Mouse (Mus musculus) right cerebral cortex, postnatal 36 days (tissue): Measurements from ENCODE around the gene Mboat2.

Experiments
- DNase-seq, 2 experiments: peaks; one replicate each; pipeline ENCODE4 v3.0.0; 2022; ENCODE audit warnings: low spot score in 2 of 2, mixed read lengths in 1 of 2

Mboat2 gene

DNA sequence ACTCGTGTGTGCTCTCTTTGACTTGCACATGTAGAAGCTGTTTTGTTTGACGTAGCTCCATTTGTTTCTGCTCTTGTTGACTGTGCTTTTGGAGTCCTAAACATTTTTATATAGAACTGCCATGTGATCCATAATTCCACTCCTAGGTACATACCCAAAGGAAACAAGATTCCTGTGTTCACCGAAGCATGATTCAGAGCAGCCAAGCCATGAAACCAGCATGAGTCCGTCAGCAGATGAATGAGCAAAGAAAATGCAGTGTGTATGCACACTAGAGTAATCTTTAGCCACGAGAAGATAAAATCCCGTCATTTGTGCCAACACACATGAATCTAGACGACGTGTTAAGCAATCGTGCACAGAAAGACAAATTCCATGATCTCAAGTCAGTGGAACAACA is 67.5 kb downstream of the Mboat2 start:
- DNase-seq = no peak

DNA sequence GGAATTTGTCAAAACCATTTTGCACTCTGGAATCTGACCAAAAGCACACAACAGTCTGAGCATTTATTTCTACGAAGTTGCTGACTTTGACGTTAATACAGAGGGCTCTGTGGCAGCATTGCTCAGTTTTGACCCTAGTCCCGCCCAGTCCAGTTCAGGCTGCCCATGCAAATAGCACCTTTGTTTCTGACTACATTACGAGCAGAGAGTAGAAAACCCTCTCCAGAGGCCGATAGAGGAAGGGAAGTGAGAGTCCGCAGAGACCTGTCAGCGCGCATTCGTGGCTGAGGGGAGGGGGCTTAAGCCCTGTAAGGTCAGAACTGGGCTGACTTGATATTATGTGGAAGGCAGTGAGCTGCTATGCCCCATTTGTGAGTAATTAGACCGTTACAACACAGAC is 69.0 kb downstream of the Mboat2 start:
- DNase-seq = no peak

- DNase-seq = no peak
Observed at GRCm38 (mm10) chr12:24902736-24903135, 72.1 kb downstream of the Mboat2 start.

- DNase-seq = no peak
Observed at GRCm38 (mm10) chr12:24907894-24908293, 77.2 kb downstream of the Mboat2 start.

- no peak for DNase-seq
Observed at GRCm38 (mm10) chr12:24909679-24910078, 79.0 kb downstream of the Mboat2 start.

DNA sequence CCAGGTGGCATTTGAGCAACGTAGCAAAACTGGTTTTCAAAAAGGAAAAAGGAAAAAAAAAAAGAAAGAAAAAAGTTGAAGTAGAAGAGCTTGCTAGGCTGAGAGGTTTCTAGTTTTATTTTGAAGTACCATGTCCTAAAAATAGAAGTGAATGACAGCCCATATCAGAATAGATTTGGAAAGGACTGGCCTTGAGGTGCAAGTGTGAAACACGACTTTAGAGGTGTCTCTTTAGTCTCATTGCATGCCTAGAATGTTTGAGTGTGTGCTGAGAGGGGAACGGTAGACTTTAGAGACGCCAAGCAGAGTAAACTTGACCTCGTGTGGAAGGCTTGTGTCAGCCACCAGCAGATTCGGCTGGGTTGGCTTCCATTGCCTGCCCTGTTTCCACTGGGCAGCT is 81.5 kb downstream of the Mboat2 start:
- no peak for DNase-seq

GRCm38 (mm10) chr12:24912876-24913275 is 82.2 kb downstream of the Mboat2 start:
- DNase-seq = no peak

DNA sequence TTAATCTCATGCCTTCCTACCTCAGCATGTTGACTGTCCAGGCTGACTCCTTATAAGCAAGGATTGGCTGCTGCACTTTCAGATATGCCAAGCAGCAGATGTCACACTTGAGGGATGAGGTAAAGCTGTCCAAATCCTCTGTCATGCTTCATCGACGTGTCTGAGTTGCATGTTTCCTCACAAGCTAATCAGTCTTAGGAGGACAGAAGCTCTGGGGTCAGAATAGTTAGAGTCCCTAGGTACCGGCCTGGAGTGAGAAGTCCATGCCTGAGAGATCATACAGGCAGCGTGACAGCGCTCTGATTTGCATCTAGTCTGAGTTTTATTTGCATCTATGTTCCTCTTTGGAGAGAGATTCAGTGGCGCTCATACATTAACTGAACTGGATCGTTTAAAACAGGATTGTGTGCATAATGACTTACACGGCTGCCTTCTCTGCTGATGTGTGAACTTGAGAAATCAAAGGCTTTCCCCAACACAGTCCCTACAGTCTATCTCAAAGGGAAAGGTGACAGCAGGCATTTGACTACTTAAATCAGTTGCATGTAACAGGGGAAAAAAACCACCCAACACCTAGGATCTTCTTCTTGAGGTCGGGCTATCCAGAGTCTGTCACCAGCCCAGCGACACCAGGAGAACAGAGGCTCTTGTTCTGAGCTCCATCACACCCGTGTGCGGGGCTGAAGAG is 88.0 kb downstream of the Mboat2 start:
- DNase-seq = no peak

GRCm38 (mm10) chr12:24920861-24921260 is 90.2 kb downstream of the Mboat2 start:
- no peak for DNase-seq

GRCm38 (mm10) chr12:24924003-24924402 is 93.3 kb downstream of the Mboat2 start:
- DNase-seq = no peak

- DNase-seq = no peak
Observed at GRCm38 (mm10) chr12:24925276-24925675, 94.6 kb downstream of the Mboat2 start.

- DNase-seq = no peak
Observed at GRCm38 (mm10) chr12:24925684-24926083, 95.0 kb downstream of the Mboat2 start.

DNA sequence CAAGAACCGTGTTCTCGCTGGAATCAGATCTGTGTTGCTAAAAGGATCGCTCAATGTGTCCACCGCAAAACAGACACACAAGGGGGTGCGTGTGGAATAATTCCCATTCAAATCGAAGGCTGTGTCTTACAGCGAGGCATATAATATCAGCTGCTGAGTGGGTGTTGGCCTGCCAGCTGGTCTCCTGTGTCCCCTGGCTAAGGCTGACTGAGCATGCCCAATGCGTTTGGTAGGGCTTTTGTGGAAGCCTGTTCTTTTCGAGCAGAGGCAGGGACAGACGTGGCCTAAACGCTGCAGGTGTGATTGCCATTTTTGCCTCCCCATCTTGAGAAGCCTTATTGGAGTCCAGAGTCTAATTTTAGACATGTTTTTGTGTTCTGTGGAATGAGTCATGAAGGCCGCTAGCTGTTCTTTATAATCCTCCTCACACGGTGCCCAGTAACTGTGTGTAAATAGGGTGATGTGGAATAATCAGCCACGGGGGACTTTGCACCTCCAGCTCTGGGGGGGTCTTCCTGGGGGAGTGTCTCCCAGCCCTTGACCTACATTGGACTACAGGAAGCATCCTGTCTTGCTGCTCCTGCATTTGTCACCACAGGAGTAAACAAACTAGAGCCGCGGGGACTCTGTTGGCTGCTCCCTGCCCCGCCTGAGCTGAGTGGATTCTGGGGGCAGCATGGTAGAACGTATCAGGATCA is 97.5 kb downstream of the Mboat2 start:
- peak; percentile 85 to 89 for DNase-seq

- DNase-seq = no peak
Observed at GRCm38 (mm10) chr12:24929043-24929442, 98.4 kb downstream of the Mboat2 start.

DNA sequence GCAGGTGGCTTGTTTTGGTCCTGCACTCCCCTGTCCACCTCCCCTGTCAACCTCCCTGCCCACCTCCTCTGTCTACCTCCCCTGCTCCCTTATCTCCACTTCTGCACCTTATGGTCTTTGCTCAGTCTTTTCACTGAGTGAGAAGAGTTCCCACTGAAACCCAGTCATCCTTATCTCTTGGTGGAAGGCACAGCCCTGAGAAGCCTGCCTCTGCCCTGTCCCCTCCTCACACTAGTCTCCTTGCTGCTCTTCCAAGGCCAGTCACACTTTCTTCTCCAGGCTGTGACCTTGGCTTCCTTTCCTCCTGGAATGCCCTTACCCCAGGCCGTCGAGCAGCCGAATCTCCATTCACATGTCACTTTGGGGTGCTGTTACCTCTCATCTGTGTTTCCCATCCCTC is 100.1 kb downstream of the Mboat2 start:
- no peak for DNase-seq

DNA sequence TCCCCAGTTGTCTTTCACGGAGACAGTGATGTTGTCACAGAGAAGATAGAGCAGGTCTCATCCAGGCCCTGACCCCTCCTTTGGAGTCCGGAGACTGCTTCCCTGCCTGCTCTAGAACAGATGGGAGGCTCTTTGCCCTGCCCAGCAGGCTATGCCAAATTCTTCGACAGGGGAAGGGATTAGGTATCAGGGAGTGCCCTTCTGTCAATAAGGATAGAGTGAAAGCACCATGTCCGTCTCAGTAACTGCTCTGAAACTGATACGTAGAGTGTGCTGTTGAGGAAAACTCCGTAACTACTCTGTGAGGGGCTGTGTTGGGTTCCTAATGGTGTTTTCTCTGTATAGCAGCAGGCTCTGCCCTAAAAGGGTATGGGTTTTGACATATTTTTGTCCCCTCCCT is 101.4 kb downstream of the Mboat2 start:
- DNase-seq = no peak

DNA sequence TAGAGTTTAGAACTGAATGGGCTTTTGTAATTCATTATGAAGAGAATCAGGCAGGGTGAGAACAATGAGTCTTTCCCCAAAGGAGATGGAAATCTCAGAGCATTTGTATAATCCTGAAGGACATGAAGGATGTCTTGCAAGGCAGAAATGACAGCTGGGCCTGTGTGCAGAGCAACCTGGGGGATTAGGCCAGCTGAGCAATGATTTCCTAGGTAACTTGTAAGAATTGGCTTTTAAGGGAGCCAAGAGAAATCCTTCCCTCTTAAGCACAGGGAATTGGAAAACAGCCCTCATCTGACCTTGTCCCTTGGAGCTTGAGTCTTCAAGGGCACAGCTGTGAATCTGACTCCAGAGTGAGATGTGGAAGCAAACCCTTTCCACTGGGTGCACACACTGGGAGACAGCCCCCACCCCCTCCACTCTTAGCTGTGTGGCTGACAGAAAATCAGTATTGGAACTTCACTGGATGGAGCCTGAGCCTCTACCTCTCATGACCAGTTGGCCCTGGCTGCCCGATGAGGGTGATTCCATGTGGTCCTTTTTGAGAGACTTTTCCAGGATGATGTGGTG is 102.6 kb downstream of the Mboat2 start:
- no peak for DNase-seq

GRCm38 (mm10) chr12:24933996-24934395 is 103.3 kb downstream of the Mboat2 start:
- DNase-seq = no peak

GRCm38 (mm10) chr12:24936281-24936680 is 105.6 kb downstream of the Mboat2 start:
- DNase-seq = no peak

DNA sequence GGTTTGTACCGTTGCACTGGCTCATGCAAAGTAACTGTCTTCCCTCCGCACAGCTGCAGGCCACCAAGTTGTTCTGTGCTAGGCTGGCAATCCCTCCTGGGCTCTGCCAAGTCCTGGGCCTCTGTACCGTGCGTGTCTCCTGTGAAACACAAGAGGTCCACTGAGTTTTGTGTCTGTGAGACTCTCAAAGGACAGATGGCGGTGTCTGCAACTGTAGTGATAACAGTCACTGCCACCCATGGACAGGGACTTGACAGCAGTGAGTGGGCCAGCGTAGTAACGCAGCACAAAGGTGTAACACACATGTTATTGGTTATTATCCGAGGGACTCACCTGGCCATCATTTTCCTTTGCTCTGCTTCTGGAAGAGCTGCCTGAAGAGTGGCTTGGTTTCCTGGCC is 108.7 kb downstream of the Mboat2 start:
- DNase-seq = no peak

- no peak for DNase-seq
Observed at GRCm38 (mm10) chr12:24942619-24943287, 112.1 kb downstream of the Mboat2 start.

DNA sequence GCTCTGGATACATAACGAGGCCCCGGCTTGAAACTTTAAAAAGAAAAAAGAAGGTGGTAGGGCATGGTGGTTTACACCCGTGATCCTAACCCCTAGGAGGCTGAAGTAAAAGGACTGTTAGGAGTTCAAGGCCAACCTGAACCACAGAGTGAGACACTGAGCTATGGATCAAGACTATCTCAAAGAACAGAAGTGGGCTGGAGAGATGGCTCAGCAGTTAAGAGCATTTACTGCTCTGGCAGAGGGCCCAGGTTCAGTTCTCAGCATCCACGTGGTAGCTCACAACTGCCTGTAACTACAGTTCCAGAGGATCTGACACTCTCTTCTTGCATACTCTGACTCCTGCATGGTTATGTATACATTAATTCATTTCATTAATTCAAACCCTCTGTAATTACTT is 112.7 kb downstream of the Mboat2 start:
- DNase-seq = no peak

DNA sequence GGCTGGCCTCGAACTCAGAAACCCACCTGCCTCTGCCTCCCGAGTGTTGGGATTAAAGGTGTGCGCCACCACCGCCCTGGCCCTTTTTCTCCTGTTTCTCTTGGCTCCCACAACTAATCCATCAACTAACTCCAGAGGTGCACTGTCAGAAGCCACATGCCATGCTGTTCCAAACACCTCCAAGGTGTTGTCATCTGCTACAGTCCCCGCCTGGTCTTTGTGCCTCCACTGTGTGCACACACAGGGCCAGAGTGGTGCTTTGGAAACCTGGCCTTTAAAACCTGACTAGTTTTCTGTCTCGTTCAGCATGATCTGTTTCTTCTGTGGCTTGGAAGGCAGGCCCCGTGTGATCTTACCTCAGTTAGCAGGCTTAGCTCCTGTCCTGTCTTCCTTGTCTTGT is 113.9 kb downstream of the Mboat2 start:
- DNase-seq = no peak
